Mouse (Mus musculus): ENCODE data around the gene Maea.
A peak's percentile ranks its signal among the peaks of the same experiment; 100 is the strongest.

Maea gene

DNA sequence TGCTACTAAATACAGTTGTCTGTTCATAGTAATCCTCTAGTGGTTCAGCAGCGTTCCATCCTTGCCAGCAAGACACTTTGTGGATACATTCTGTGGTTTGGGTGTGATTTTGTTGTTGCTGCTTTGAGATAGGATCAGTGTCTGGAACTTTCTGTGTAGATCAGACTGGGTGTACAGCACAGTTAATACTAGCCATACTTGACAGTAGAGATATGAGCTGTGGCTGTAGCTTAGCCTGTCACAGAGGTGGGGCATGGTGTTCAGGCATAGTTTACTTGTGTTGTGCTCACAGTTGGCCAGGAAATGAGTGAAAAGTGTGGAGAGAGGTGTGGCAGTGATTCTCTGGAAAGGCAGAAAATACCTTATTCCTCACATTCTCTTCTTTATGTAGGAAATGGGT, 22.2 kb downstream of the Maea start:
- no peak for DNase-seq (ENCODE audit: low spot score in 2 of 2)

DNA sequence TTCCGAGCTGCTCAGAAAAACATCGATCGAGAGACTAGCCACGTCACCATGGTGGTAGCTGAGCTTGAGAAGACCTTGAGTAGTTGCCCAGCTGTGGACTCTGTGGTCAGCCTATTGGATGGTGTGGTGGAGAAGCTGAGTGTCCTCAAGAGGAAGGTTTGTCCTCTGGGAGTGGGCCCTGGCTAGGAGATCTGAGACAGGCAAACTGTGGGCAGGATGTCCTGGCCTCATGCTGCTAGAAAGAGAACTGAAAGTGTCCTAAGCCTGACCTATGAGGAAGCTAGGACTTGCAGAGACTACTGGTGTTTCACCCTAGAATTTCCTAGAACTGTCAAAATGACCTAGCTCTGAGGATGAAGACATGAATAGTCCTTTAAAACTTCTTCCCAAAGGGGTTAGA, 23.2 kb downstream of the Maea start:
- DNase-seq (ENCODE audit: low spot score in 2 of 2), result peak in 1 of 2 experiments; percentile 15

DNA sequence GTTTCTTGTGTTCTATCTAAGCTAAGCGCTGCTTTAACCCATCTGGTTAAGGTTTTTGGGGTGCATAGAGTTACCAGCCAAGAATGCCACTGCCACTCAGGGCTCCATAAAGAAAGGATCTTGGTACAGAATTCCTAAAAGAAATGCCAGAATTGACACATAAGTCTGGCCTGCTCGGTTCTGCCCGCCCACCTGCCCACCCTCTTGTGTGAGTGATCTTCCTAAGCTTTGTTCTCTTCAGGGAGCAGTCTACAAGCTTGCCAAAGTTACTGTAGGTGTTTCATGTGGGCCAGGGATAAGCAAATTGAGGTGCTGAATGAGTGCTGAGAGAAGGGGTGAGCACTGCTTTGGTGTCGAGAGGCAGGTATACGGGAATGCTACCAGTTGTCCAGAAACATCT, 28.0 kb downstream of the Maea start:
- no peak for DNase-seq (ENCODE audit: low spot score in 2 of 2)

DNA sequence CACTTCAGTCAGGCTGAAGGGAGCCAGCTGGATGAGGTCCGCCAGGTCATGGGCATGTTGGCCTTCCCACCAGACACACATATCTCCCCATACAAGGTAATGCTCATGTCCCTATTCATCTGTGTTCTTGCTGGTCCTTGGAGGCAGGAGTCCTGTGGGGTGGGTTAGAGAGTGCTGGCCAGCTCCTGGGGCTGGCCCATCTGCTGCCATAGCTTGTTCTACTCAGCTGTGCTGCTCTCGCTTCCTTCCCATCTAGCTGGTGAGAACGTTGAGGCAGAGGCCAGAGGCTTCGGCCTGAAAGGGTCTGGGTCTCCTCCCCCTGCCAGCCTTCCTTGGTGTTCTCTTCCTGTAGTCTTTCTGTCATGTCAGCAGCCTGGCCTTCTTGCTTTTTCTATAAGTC, 33.3 kb downstream of the Maea start:
- no peak for DNase-seq (ENCODE audit: low spot score in 2 of 2)

DNA sequence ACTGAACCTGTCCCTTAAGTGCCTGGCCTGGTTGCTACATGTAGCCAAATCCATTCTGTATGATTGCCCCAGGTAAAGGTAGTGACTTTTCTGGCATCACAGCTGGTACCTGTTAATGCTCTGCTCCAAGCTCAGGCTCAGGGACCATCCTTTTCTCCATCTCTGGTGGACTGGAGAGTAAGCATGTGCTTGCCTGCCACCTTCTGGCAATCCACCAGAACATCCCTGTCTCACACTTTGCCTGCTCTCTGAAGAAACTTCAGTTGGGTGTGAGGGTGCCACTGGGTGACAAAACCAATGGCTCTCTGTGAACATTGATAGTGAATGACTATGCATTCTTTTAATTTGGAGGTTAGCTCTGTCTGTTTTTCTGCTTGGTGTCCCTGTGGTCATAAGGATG, 35.8 kb downstream of the Maea start:
- DNase-seq (ENCODE audit: low spot score in 2 of 2), result no peak

DNA sequence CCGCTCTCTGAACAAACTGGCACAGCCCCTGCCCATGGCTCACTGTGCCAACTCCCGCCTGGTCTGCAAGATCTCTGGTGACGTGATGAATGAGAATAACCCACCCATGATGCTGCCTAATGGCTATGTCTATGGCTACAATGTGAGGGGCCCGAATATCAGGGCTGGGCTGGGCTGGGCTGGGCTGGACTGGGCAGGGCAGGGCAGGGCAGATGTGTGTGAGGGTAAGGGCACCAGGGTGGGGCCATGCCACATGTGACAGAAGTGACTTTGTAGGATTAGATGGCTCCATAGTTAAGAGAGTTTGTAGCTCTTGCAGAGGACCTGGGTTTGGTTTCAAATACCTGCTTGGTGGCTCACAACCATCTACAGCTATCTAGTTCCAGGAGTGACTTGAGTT, 36.4 kb downstream of the Maea start:
- DNase-seq (ENCODE audit: low spot score in 2 of 2), result no peak

DNA sequence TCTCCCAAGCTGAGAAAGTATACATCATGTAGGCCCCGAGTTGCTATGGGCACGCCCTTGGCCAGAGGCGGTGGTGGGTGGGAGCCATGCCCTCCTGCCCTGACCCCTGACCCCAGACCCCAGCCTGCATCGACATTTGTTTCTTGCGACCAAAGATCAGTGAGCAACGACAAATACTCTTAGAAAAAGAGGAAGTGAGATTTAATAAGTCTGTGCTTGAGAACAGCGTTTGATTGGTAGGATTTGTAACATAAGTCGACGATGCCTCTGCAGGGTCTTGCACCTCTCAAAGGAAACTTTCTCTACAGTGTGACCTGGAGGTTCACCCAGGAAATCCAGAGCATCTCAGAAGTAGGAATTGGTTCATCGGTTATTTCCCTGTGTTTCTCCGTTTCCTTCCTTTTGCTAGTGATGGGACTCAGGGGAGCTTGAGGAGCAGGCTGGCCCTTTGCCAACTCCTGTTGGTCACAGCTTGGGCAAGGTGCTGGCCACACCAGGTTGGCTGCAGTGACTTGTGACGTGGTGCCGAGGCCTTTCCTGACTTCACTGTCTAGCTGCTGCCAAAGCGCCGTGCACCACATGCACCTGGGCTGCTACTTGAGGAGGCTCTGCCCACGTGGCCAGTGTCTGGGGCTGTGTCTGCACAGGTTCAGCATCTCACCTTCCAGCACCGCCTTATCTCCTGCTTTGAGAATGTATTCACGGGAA, 37.2 kb downstream of the Maea start:
- DNase-seq (ENCODE audit: low spot score in 2 of 2), result peak in 1 of 2 experiments; percentile 31

DNA sequence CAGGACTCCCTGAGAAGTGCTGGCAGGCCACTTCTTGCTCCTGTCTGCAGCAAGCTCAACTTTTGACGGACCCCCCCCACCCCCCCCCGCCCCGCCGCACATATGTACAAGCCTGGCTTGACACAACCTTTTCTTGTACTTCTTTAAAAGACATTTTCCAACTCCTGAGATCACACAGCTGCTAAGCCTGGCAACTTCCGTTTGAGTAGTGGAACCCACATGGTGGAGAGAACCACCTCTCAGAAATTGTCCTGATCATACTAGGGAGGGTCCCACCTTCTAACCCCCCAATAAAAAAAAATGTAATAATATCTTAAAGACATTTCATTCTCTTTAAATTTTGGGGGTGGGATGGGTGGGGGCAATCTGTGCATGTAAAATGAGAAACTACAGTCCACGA, 41.9 kb downstream of the Maea start:
- DNase-seq (ENCODE audit: low spot score in 2 of 2), result no peak

DNA sequence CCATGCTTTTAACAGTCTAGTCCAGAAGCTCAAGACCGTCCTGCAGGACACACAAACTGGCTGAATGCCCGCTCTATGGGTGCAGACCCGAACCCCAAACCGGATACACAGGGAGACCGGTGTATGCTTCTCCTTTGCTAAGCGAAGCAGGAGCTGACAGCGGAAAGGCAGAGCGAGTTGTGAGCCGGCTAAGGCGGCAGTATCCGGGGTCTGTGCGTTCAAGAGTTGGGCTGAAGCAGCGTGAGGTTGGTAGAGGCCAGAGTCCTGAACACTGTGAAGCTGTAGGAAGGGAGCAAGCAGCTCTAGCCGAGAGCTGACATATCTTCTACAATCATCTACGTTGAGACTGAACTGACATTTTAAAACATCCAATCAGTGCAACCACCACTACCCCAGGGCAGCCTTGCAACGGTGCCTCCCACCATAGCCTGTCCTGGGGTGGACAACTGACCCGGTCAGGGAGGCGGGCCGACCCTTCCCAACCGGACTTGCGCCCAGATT, 42.5 kb downstream of the Maea start:
- DNase-seq (ENCODE audit: low spot score in 2 of 2), result no peak

DNA sequence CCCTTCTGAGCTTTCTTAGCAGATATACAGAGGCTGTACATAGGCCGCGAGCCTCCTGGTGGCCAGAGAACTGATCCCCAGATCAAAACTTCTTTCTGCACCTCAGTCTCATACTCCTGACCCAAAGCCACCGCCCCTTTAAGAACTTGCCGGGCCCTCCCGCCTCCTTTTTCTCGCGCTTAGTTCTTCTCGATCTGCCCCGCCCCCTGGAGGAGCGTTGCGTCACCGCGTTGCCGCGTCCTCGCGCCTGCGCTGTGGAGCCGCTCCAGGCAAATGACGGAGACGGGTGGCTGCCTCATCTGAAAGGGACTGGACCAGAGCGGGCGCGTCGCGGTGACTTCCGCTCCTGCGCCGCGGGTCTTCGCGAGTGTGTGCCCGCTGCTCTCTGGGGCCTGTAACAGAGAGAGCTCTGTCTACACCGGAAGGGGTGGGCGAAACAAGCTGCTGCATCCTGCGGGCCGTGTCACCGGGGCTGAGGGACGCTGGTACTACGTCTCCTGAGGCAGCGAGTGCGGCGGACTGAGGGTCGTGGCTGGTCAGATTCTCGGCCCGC, 43.1 kb downstream of the Maea start, which contains the start of gene Uvssa:
Gene Uvssa, plus strand, starts transcription at position 248 of the 553 bp plus-strand sequence.
- DNase-seq (ENCODE audit: low spot score in 2 of 2), result peak; percentile 99

DNA sequence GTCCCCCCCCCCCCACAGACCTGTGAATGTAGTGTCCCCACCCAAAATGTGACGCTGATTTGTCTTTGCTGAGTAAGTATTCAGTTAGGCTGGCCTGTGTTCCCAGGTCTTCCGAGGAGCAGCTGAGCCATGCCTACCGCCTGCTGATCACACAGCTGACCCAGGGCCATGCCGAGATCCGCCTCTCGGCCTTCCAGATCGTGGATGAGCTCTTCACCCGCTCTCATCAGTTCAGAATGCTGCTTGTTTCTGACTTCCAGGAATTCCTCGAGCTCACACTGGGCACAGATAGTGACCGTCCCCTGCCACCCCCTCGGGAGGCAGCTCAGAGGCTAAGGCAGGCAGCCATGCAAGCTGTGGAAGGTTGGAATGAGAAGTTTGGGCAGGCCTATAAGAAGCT, 52.2 kb downstream of the Maea start:
- DNase-seq (ENCODE audit: low spot score in 2 of 2), result no peak

DNA sequence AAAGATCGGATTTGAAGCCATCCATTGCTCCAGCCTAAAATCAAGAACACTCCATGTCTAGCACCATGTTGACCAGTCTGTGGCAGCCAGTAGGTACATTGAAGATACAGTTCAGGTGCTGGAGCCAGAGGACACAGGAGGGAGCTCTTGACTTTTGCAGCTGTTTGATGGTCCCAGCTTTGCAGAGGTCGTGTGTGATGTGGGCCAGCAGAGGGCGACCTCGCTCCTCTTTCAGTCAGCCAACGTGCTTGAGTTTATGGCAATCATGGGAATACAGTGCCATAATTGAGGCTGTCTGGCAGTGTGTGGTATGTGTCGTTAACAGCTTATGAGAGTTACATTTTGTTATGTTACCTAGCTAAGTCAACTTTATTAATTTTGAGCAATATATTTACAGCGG, 58.5 kb downstream of the Maea start:
- peak; percentile 46 to 59 for DNase-seq (ENCODE audit: low spot score in 2 of 2)

DNA sequence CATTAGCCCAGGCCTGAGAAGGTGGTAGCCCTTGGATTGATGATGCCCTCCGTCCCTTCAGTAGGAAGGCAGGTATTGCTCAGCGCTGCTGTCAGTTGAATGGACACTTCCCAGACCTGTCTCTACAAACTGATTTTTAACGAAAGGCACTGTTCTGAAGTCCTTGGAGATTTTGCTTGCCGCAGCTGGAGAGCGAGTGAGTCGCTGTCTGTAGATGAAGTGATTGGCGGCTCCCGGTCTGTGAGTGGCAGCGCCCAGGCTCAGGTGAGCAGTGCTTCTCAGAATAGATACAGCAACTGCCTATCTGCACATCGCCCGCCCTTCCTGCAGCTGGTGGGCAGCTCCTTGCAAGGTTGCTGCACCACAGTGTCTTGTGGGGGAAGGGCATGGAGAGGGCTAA, 60.4 kb downstream of the Maea start:
- no peak for DNase-seq (ENCODE audit: low spot score in 2 of 2)

DNA sequence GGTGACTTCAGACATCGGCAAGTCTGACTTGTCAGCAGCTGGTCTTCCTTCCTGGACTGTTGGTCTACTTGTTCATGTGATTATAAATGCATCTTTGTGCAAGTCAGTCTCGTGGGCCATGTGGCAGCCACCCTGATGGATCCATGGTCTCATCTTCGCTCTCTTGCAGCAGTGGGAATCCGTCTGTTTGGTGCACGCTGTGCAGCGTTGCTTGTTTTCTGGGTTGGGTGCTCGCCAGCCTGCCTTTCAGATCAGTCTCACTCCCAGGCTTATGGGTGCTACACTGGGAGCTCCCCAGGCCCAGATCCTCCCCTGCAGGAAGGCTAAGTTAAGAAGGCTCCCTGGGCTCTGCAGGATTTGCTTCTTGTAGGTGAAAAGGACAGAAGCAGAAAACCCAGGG, 61.5 kb downstream of the Maea start:
- no peak for DNase-seq (ENCODE audit: low spot score in 2 of 2)

DNA sequence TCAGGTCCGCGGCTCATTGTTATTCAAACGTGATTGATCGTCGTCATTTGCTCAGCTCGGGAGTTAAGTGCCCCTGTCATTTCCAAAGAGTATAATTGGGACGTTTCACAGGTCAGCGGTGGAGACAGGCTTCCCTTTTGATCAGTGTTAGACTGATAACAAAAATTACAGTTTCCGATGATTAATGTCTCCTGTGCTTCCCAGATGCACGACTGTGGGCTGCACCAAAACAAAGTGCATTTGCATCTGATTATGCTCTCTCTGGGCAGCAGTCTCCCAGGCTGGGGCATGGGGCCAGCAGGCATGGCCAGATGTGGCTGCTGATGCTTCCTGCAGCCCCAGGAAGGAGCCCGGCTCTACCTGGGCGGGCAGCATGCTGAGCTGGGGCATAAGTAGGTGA, 65.5 kb downstream of the Maea start:
- no peak for DNase-seq (ENCODE audit: low spot score in 2 of 2)

DNA sequence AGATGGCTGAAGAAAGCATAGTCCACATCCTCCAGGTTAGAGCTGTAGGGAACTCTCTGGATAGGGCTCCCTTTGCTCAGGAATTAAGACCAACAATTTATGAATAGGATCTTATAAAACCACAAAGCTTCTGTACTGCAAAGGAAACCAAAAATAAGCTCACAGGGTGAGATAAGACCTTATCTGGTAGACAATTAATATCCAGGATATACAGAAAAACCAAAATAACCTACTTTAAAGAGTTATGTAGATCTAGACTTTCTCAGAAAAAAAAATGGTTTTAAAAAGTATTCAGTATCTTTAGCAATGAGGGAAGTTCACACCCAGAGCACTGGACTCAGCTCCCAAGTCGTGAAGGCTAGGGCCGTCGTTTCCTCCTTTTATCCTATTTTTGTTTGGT, 85.0 kb downstream of the Maea start:
- no peak for DNase-seq (ENCODE audit: low spot score in 2 of 2)
